Mouse (Mus musculus) lung, postnatal 0 days (tissue): ENCODE data around the gene Tbcd. TPM values are rescaled to one million over a fixed set of nuclear protein-coding genes. Genes with fewer than 3 reads are reported as not detected.
"Not testable (repeated sequence)": the region's sequence is repeated elsewhere in the genome, so short reads cannot be mapped to it uniquely, and the experiment has no call there.

Experiments
- ATAC-seq: fragments of 200-750 bp; cut with Nextera tagmentation; 2 replicates; pipeline ENCODE4 v1.8.0; 2017; ENCODE audit warnings: moderate library complexity
- DNase-seq: peaks from one replicate; pipeline ENCODE4 v3.0.0-alpha.2; 2016; ENCODE audit warnings: low spot score
- H3K27ac ChIP-seq: fragments of 300-500 bp; sonication (generic); 2 replicates; pipeline ENCODE4 v1.5.1; 2014; ENCODE audit warnings: antibody characterized with exemption, mild to moderate bottlenecking, low read length, mixed read lengths
- H3K27me3 ChIP-seq: fragments of 300-500 bp; sonication (generic); replicated peaks from 2 replicates; pipeline ENCODE4 v1.6.1; 2014; ENCODE audit warnings: low read length, mixed read lengths; ENCODE audit not compliant: insufficient read depth
- H3K36me3 ChIP-seq: fragments of 300-500 bp; sonication (generic); 2 replicates; pipeline ENCODE4 v1.6.1; 2014; ENCODE audit warnings: low read length, mixed read lengths; ENCODE audit not compliant: insufficient read depth
- H3K4me1 ChIP-seq: fragments of 300-500 bp; sonication (generic); 2 replicates; pipeline ENCODE4 v1.6.1; 2014; ENCODE audit warnings: antibody characterized with exemption, low read depth, low read length, mixed read lengths; ENCODE audit not compliant: insufficient read depth
- H3K4me2 ChIP-seq: fragments of 300-500 bp; sonication (generic); replicated peaks from 2 replicates; pipeline ENCODE4 v1.6.1; 2014; ENCODE audit warnings: low read depth, mild to moderate bottlenecking, low read length, moderate library complexity, mixed read lengths
- H3K4me3 ChIP-seq: fragments of 300-500 bp; sonication (generic); 2 replicates; pipeline ENCODE4 v1.5.1; 2014; ENCODE audit warnings: low read depth, low read length
- H3K9ac ChIP-seq: fragments of 300-500 bp; sonication (generic); replicated peaks from 2 replicates; pipeline ENCODE4 v1.6.1; 2014; ENCODE audit warnings: low read depth, mild to moderate bottlenecking
- H3K9me3 ChIP-seq: fragments of 300-500 bp; sonication (generic); 2 replicates; pipeline ENCODE4 v1.6.1; 2016; ENCODE audit warnings: low read length, mixed read lengths
- CTCF ChIP-seq: IDR thresholded peaks from 2 replicates; pipeline ENCODE4 v1.5.1; 2016; ENCODE audit warnings: antibody characterized with exemption, mild to moderate bottlenecking
- EP300 ChIP-seq: IDR thresholded peaks from 2 replicates; pipeline ENCODE4 v1.6.1; 2016; ENCODE audit warnings: antibody characterized with exemption, mild to moderate bottlenecking, control low read depth
- WGBS: fragments of 180-500 bp; shearing (Covaris S2); extraction: QIAGEN DNeasy Blood & Tissue Kit; methylation state at CpG from one replicate; pipeline ENCODE4 v1.1.7; 2014; 5-methylcytosine and 5-hydroxymethylcytosine counted together
- polyA plus RNA-seq: library from polyadenylated mRNA; unstranded; fragments of >200 nt; fragmentation: Nextera tagmentation; extraction: Ambion mirVana; gene quantifications from 2 replicates; pipeline ENCODE4 v1.2.1, GENCODE M21; 2015

Gene Tbcd
- polyA plus RNA-seq, 1 experiment from 2014 or later, result 24.4 TPM

- no peak for TF ChIP-seq EP300
- TF ChIP-seq CTCF, result peak; percentile 50
- DNase-seq (peak; percentile 40), ATAC-seq (no peak)
- no peaks in the 10 kb centered on the region for H3K27me3 ChIP-seq
- H3K9ac ChIP-seq, result no peak overlapping the region
- WGBS, result 26% methylated on average over 1 of the region's 1 CpGs
- no peaks in the 10 kb centered on the region for H3K9me3 ChIP-seq
- H3K36me3 ChIP-seq, result no peaks in the 10 kb centered on the region
- H3K4me3 ChIP-seq, result no peak overlapping the region
- no peaks in the 10 kb centered on the region for H3K4me1 ChIP-seq
- no peak overlapping the region for H3K27ac ChIP-seq
- no peak overlapping the region for H3K4me2 ChIP-seq
Observed at GRCm38 (mm10) chr11:121658151-121658550, 206.4 kb downstream of the Tbcd start.

- ATAC-seq, H3K36me3 ChIP-seq, H3K4me1 ChIP-seq, H3K4me3 ChIP-seq, H3K9me3 ChIP-seq, H3K4me2 ChIP-seq, H3K9ac ChIP-seq, H3K27ac ChIP-seq, H3K27me3 ChIP-seq, DNase-seq: not testable (repeated sequence)
- WGBS, result 100% methylated on average over 2 of the region's 2 CpGs
Observed at GRCm38 (mm10) chr11:121660604-121661003, 208.9 kb downstream of the Tbcd start.

- H3K9me3 ChIP-seq, result no peaks in the 10 kb centered on the region
- WGBS, result 69% methylated on average over 2 of the region's 2 CpGs
- H3K27me3 ChIP-seq, result no peaks in the 10 kb centered on the region
- H3K4me2 ChIP-seq, result no peak overlapping the region
- no peak overlapping the region for H3K27ac ChIP-seq
- TF ChIP-seq EP300 (no peak), CTCF (no peak)
- H3K36me3 ChIP-seq, result no peaks in the 10 kb centered on the region
- H3K4me3 ChIP-seq, result no peak overlapping the region
- H3K4me1 ChIP-seq, result no peaks in the 10 kb centered on the region
- DNase-seq (no peak), ATAC-seq (no peak)
- H3K9ac ChIP-seq, result no peak overlapping the region
Observed at GRCm38 (mm10) chr11:121661116-121661515, 209.4 kb downstream of the Tbcd start.

Other genes with a start within 250 kb of the Tbcd start
- gene Hexdc, start 247.5 kb upstream of the Tbcd start, polyA plus RNA-seq, result 4.5 and 6.1 TPM in 2 replicates
- 18.3 and 20.3 TPM in 2 replicates for gene Ogfod3, start 247.2 kb upstream of the Tbcd start, polyA plus RNA-seq
- 28.9 and 29.3 TPM in 2 replicates for gene Cybc1, start 222.6 kb upstream of the Tbcd start, polyA plus RNA-seq
- gene Narf, start 214.7 kb upstream of the Tbcd start, polyA plus RNA-seq, result 15.8 and 18.7 TPM in 2 replicates
- 4.0 and 5.1 TPM in 2 replicates for gene Foxk2, start 192.0 kb upstream of the Tbcd start, polyA plus RNA-seq
- 62.2 and 63.0 TPM in 2 replicates for gene Wdr45b, start 97.5 kb upstream of the Tbcd start, polyA plus RNA-seq
- 4.0 and 5.6 TPM in 2 replicates for gene Rab40b, start 63.7 kb upstream of the Tbcd start, polyA plus RNA-seq
- 5.8 and 6.1 TPM in 2 replicates for gene Fn3krp, start 30.5 kb upstream of the Tbcd start, polyA plus RNA-seq
- gene Fn3k, start 17.0 kb upstream of the Tbcd start, polyA plus RNA-seq, result 0.81 and 1.3 TPM in 2 replicates
- gene Zfp750, start 67.4 kb downstream of the Tbcd start, polyA plus RNA-seq, result 0.63 and 1.0 TPM in 2 replicates
- gene B3gntl1, start 221.2 kb downstream of the Tbcd start, polyA plus RNA-seq, result 3.4 and 4.3 TPM in 2 replicates
- 22.3 and 23.6 TPM in 2 replicates for gene Metrnl, start 249.6 kb downstream of the Tbcd start, polyA plus RNA-seq